Mouse (Mus musculus) kidney, embryonic 14.5 days (tissue): ENCODE results near the gene Ntn1. TPM values are rescaled to one million over a fixed set of nuclear protein-coding genes. Genes with fewer than 3 reads are reported as not detected.
A peak's percentile ranks its signal among the peaks of the same experiment; 100 is the strongest.

Experiments
- ATAC-seq: fragments of 200-750 bp; cut with Nextera tagmentation; 2 replicates; pipeline ENCODE4 v1.8.0; 2017; ENCODE audit warnings: moderate number of reproducible peaks, mild to moderate bottlenecking, moderate TSS enrichment, moderate library complexity; ENCODE audit not compliant: low FRiP score, low TSS enrichment
- H3K27ac ChIP-seq: fragments of 300-500 bp; sonication (generic); 2 replicates; pipeline ENCODE4 v1.5.1; 2014; ENCODE audit warnings: low read depth, mild to moderate bottlenecking, low read length, moderate library complexity, mixed read lengths
- H3K27me3 ChIP-seq: fragments of 300-500 bp; sonication (generic); 2 replicates; pipeline ENCODE4 v1.6.1; 2014; ENCODE audit warnings: mild to moderate bottlenecking, low read length; ENCODE audit not compliant: control insufficient read depth, insufficient read depth
- H3K36me3 ChIP-seq: fragments of 300-500 bp; sonication (generic); 2 replicates; pipeline ENCODE4 v1.6.1; 2014; ENCODE audit warnings: low read length, mixed read lengths; ENCODE audit not compliant: control insufficient read depth, insufficient read depth
- H3K4me1 ChIP-seq: fragments of 300-500 bp; sonication (generic); 2 replicates; pipeline ENCODE4 v1.6.1; 2014; ENCODE audit warnings: low read length, mixed read lengths; ENCODE audit not compliant: control insufficient read depth, insufficient read depth
- H3K4me2 ChIP-seq: fragments of 300-500 bp; sonication (generic); replicated peaks from 2 replicates; pipeline ENCODE4 v1.6.1; 2014; ENCODE audit warnings: low read depth, mild to moderate bottlenecking, low read length
- H3K4me3 ChIP-seq: fragments of 300-500 bp; sonication (generic); 2 replicates; pipeline ENCODE4 v1.5.1; 2014; ENCODE audit warnings: mild to moderate bottlenecking, low read length
- H3K9ac ChIP-seq: fragments of 300-500 bp; sonication (generic); 2 replicates; pipeline ENCODE4 v1.6.1; 2014; ENCODE audit warnings: low read depth, mild to moderate bottlenecking, low read length, moderate library complexity
- H3K9me3 ChIP-seq: fragments of 300-500 bp; sonication (generic); 2 replicates; pipeline ENCODE4 v1.6.1; 2016; ENCODE audit warnings: low read length; ENCODE audit not compliant: control insufficient read depth
- WGBS: fragments of 180-500 bp; shearing (Covaris S2); extraction: QIAGEN DNeasy Blood & Tissue Kit; methylation state at CpG from one replicate; pipeline ENCODE4 v1.1.7; 2014; 5-methylcytosine and 5-hydroxymethylcytosine counted together
- polyA plus RNA-seq: library from polyadenylated mRNA; unstranded; fragments of >200 nt; fragmentation: Nextera tagmentation; extraction: Ambion mirVana; gene quantifications from 2 replicates; pipeline ENCODE4 v1.2.1, GENCODE M21; 2014

Gene Ntn1
- polyA plus RNA-seq, 1 experiment from 2014 or later, result 8.5 TPM

DNA sequence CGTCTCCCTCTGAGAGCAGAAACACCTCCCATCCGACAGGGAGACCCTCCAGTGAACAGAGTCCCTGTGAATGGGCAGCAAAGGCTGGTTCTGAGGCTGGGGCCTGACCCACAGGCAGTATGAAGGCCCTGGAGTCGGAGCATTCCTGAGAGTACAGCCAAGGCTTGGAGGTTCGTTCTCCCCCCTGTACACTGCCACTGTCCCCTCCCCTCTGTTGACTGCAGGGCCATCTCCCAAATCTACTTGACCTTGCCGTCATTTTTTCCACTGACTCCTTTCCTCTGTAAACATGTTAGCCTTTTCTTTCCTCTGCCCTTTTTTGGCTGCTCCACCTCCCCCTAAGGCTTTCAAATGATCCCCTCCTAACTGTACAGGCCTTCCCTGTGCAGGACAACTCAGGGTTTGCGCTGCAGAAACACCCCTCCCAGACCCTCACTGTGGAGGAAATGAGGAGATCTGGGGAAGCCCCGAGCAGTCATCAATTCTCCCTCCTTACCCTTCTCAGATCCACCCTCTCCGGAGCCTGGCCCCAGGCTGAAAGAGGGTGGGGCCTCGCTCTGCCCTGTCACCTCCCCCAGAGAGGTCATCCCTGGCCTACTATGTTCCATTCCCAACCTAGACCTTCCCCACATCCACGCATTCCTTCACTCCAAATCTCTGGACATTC lies 114.3 kb downstream of the Ntn1 start:
- Histone ChIP-seq H3K4me1 (peaks cover 16% of the 10 kb centered on the region; the same call in 1 of the 2 replicates), H3K27ac (no peak overlapping the region), H3K4me3 (no peak overlapping the region), H3K9ac (no peak overlapping the region), H3K9me3 (no peaks in the 10 kb centered on the region), H3K27me3 (no peaks in the 10 kb centered on the region), H3K36me3 (no peaks in the 10 kb centered on the region), H3K4me2 (no peak overlapping the region)
- ATAC-seq, result no peak
- 40% methylated on average over 10 of the region's 10 CpGs for WGBS

DNA sequence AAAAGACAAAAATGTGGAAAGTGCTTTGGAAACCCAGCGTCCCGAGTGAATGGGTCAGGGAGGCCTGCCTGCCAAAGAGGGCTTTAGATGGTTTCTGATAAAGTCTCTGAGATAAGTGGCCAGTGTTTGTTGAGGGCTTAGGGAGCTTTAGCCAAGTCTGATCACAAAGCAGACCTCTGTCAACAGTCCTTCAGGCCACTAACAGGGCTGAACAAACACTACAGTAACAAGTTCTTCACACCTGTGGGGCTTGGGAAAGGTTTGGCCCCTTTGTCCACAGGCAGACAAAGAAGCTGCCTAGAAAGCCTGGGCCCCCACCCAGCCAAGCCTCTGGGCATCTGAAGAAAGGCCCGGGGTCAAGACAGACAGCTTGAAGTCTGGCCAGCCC lies 114.9 kb downstream of the Ntn1 start:
- H3K4me1 ChIP-seq, result peaks cover 20% of the 10 kb centered on the region; the same call in 1 of the 2 replicates
- ATAC-seq, result no peak

DNA sequence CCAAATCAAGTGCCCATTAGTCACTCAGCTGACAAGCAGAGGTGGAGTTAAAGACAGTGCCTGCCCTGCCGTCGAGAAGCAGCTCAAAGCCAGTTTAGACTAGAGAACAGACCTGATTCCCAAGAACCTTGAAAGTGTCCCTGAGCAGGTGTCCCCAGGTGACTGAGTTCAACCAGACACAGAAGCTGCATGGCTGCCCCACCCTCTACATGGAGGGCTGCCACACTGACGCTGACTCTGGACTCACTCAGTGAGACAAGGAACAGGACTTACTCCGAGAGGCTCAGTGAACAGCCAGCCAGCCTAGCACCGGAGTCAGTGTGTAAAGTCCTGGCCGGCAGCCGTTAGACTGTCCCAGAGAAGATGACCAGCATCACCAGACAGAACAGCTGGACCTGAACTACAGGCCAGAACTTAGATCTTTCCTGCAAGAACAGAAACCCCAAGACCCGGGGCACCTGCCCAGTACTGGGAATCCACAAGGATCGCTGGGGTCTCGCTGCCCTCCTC lies 120.6 kb downstream of the Ntn1 start:
- ATAC-seq, result no peak
- H3K27me3 ChIP-seq, result no peaks in the 10 kb centered on the region
- no peaks in the 10 kb centered on the region for H3K9me3 ChIP-seq
- 52% methylated on average over 10 of the region's 10 CpGs for WGBS
- H3K36me3 ChIP-seq, result no peaks in the 10 kb centered on the region
- H3K27ac ChIP-seq, result no peak overlapping the region
- H3K4me2 ChIP-seq, result no peak overlapping the region
- no peak overlapping the region for H3K4me3 ChIP-seq
- peaks cover 10% of the 10 kb centered on the region; the same call in 1 of the 2 replicates for H3K4me1 ChIP-seq
- H3K9ac ChIP-seq, result no peak overlapping the region

More for the DNA sequence above, 114.9 kb downstream of the Ntn1 start:
- no peaks in the 10 kb centered on the region for H3K36me3 ChIP-seq
- no peaks in the 10 kb centered on the region for H3K27me3 ChIP-seq
- no peak overlapping the region for H3K27ac ChIP-seq
- 43% methylated on average over 3 of the region's 3 CpGs for WGBS
- no peaks in the 10 kb centered on the region for H3K9me3 ChIP-seq
- H3K9ac ChIP-seq, result no peak overlapping the region
- H3K4me2 ChIP-seq, result no peak overlapping the region
- H3K4me3 ChIP-seq, result no peak overlapping the region

DNA sequence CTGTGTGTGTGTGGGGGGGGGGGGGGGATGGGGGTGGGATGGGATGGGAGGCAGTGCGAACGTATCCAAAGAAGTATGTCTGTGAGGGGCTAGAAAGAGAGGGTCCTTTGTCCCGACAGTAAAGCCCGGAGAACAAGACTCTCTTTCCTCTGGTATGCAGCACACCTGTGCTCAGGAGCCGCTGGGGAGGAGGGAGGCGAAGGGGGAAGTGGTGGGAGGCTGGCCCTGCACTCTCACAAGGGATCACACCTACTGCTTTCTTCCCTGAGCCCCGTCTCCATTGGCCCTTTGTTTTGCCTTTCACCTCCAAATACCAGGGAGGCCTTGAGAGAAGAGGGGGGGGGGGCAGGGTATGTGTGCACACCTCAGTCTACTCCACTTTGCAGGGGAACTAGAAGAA lies 123.7 kb downstream of the Ntn1 start:
- H3K9me3 ChIP-seq, result no peaks in the 10 kb centered on the region
- no peaks in the 10 kb centered on the region for H3K36me3 ChIP-seq
- H3K27ac ChIP-seq, result no peak overlapping the region
- ATAC-seq, result no peak
- 65% methylated on average over 7 of the region's 7 CpGs for WGBS
- no peak overlapping the region for H3K4me2 ChIP-seq
- no peak overlapping the region for H3K9ac ChIP-seq
- H3K27me3 ChIP-seq, result no peaks in the 10 kb centered on the region
- no peak overlapping the region for H3K4me3 ChIP-seq
- peaks cover 13% of the 10 kb centered on the region; the same call in 1 of the 2 replicates for H3K4me1 ChIP-seq

GRCm38 (mm10) chr11:68274331-68274811 lies 126.3 kb downstream of the Ntn1 start:
- WGBS, result 37% methylated on average over 10 of the region's 10 CpGs
- Histone ChIP-seq H3K27me3 (no peaks in the 10 kb centered on the region), H3K4me1 (peaks cover 3% of the 10 kb centered on the region; the same call in 1 of the 2 replicates), H3K4me3 (no peak overlapping the region), H3K27ac (no peak overlapping the region), H3K4me2 (no peak overlapping the region), H3K36me3 (no peaks in the 10 kb centered on the region), H3K9me3 (no peaks in the 10 kb centered on the region), H3K9ac (no peak overlapping the region)
- 0 out of 2 replicates have a peak, but pooled peaks have one; percentile 34 for ATAC-seq

GRCm38 (mm10) chr11:68273855-68274254 lies 126.8 kb downstream of the Ntn1 start:
- Histone ChIP-seq H3K4me2 (no peak overlapping the region), H3K36me3 (no peaks in the 10 kb centered on the region), H3K4me1 (peaks cover 3% of the 10 kb centered on the region; the same call in 1 of the 2 replicates), H3K9me3 (no peaks in the 10 kb centered on the region), H3K9ac (no peak overlapping the region), H3K4me3 (no peak overlapping the region), H3K27ac (no peak overlapping the region), H3K27me3 (no peaks in the 10 kb centered on the region)
- ATAC-seq, result no peak
- WGBS, result 69% methylated on average over 12 of the region's 12 CpGs

DNA sequence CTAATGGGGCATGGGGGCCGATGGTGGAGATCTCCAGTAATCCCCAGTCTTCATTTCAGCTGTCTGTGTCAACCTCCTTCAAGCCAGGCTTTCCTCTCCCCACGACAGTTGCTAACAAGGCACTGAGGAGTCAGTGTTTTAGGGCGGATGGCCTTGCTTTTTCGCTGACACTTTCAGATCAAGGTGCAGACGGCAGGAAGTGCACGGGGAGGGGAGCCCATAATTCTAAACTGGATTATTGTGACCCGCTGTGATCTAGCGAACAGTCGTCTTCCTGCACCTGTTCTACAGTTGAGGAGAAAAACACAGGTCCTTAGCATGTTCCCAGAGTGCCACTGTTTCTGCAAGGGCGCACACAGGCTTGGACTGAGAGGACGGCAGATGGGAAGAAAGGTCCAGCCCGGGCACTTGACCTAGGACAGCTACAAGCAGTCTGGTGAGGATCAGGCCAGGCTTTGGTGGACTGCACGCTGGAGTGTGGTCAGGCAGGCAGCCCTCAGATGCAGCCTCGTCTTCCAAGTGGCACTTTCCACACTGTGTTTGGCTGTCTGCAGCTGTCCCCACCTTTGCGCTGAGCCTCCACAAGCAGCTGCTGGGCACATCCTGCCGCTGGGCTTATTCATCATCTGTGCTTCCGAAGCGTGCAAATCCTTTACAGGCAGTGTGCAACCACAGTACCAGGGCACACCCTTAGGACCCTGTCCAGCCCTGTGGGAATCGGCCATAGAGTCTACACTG lies 129.7 kb downstream of the Ntn1 start:
- WGBS, result 51% methylated on average over 19 of the region's 19 CpGs
- Histone ChIP-seq H3K4me2 (no peak overlapping the region), H3K27me3 (no peaks in the 10 kb centered on the region), H3K4me3 (no peak overlapping the region), H3K4me1 (peaks cover 3% of the 10 kb centered on the region; the same call in 1 of the 2 replicates), H3K9me3 (no peaks in the 10 kb centered on the region), H3K9ac (no peak overlapping the region), H3K27ac (no peak overlapping the region), H3K36me3 (no peaks in the 10 kb centered on the region)
- no peak for ATAC-seq

DNA sequence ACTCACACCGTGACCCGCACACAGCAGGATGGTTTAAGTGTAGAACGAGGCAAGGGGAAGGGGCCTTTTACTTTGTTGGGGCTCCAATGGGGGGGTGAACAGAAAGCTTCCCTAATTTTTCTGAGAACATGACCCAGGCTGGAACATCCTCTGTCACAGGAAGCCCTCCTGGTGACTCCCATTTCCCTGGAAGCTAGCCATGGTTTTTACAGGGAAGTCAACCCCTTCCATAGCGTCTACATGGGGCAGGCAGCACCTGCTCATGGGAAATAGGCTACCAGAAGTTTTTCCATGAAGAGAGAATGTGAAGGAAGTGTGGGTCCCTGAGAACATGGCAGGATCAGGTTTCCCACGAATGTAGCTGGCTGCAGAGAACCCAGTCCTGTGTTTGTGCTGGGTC lies 136.3 kb downstream of the Ntn1 start:
- no peaks in the 10 kb centered on the region for H3K4me1 ChIP-seq
- no peak overlapping the region for H3K4me3 ChIP-seq
- H3K27ac ChIP-seq, result no peak overlapping the region
- no peaks in the 10 kb centered on the region for H3K27me3 ChIP-seq
- 82% methylated on average over 5 of the region's 5 CpGs for WGBS
- H3K4me2 ChIP-seq, result no peak overlapping the region
- no peaks in the 10 kb centered on the region for H3K36me3 ChIP-seq
- no peak overlapping the region for H3K9ac ChIP-seq
- no peaks in the 10 kb centered on the region for H3K9me3 ChIP-seq
- ATAC-seq, result no peak

GRCm38 (mm10) chr11:68263100-68263499 lies 137.5 kb downstream of the Ntn1 start:
- Histone ChIP-seq H3K27ac (no peak overlapping the region), H3K4me3 (no peak overlapping the region), H3K4me2 (no peak overlapping the region), H3K27me3 (no peaks in the 10 kb centered on the region), H3K9ac (no peak overlapping the region), H3K36me3 (no peaks in the 10 kb centered on the region), H3K4me1 (no peaks in the 10 kb centered on the region), H3K9me3 (no peaks in the 10 kb centered on the region)
- WGBS, result 89% methylated on average over 5 of the region's 5 CpGs
- ATAC-seq, result no peak
